Mouse (Mus musculus) lung, embryonic 14.5 days (tissue): ENCODE results near the gene Edaradd. TPM values are rescaled to one million over a fixed set of nuclear protein-coding genes. Genes with fewer than 3 reads are reported as not detected.

Experiments used
- ATAC-seq: fragments of 200-750 bp; cut with Nextera tagmentation; 2 replicates; pipeline ENCODE4 v1.8.0; 2017; ENCODE audit warnings: mild to moderate bottlenecking, moderate TSS enrichment, moderate library complexity; ENCODE audit not compliant: insufficient read depth
- DNase-seq: peaks from one replicate; pipeline ENCODE4 v3.0.0-alpha.2; 2015
- H3K27ac ChIP-seq: fragments of 300-500 bp; sonication (generic); 2 replicates; pipeline ENCODE4 v1.5.1; 2014; ENCODE audit warnings: low read depth, mild to moderate bottlenecking, moderate library complexity
- H3K27me3 ChIP-seq: fragments of 300-500 bp; sonication (generic); 2 replicates; pipeline ENCODE4 v1.6.1; 2014; ENCODE audit warnings: low read length, control low read depth; ENCODE audit not compliant: insufficient read depth
- H3K36me3 ChIP-seq: fragments of 300-500 bp; sonication (generic); 2 replicates; pipeline ENCODE4 v1.6.1; 2014; ENCODE audit warnings: control low read depth; ENCODE audit not compliant: insufficient read depth
- H3K4me1 ChIP-seq: fragments of 300-500 bp; sonication (generic); 2 replicates; pipeline ENCODE4 v1.6.1; 2014; ENCODE audit warnings: antibody characterized with exemption, control low read depth; ENCODE audit not compliant: insufficient read depth
- H3K4me2 ChIP-seq: fragments of 300-500 bp; sonication (generic); 2 replicates; pipeline ENCODE4 v1.6.1; 2014; ENCODE audit warnings: mild to moderate bottlenecking
- H3K4me3 ChIP-seq: fragments of 300-500 bp; sonication (generic); 2 replicates; pipeline ENCODE4 v1.5.1; 2014; ENCODE audit warnings: low read depth, low read length
- H3K9ac ChIP-seq: fragments of 300-500 bp; sonication (generic); 2 replicates; pipeline ENCODE4 v1.6.1; 2014
- H3K9me3 ChIP-seq: fragments of 300-500 bp; sonication (generic); 2 replicates; pipeline ENCODE4 v1.6.1; 2016; ENCODE audit warnings: low read depth, low read length, control low read depth
- CTCF ChIP-seq: IDR thresholded peaks from 2 replicates; pipeline ENCODE4 v1.5.1; 2016; ENCODE audit warnings: antibody characterized with exemption, low read depth
- WGBS: fragments of 180-500 bp; shearing (Covaris S2); extraction: QIAGEN DNeasy Blood & Tissue Kit; methylation state at CpG from one replicate; pipeline ENCODE4 v1.1.7; 2014; 5-methylcytosine and 5-hydroxymethylcytosine counted together
- polyA plus RNA-seq: library from polyadenylated mRNA; unstranded; fragments of >200 nt; fragmentation: Nextera tagmentation; extraction: Ambion mirVana; gene quantifications from 2 replicates; pipeline ENCODE4 v1.2.1, GENCODE M21; 2014

The Edaradd gene
- polyA plus RNA-seq, 1 experiment from 2014 or later: 1.9 TPM

DNA sequence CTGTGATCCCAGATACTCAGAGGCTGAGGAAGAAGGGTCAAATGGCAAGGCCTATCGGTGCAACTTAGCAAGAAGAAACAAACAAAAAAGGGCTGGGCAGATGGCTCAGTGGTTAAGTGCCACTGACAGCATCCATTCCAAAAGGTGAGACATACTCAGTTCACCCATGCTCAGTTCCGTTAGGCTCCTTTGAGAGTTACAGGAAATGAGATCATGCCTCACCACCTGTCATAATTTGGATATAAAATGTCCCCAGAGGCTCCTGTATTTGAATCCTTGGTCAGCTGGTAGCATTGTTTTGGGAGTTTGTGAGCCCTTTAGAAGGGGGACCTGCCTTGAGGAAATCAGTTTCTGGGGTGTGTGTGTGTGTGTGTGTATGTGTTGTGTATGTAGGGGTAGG is 41.5 kb upstream of the Edaradd start:
- WGBS: 50% methylated on average over 2 of the region's 2 CpGs
- ATAC-seq (no peak), DNase-seq (no peak)
- no peak overlapping the region for H3K4me2 ChIP-seq
- H3K9me3 ChIP-seq: no peaks in the 10 kb centered on the region
- no peaks in the 10 kb centered on the region for H3K27me3 ChIP-seq
- H3K27ac ChIP-seq: no peak overlapping the region
- H3K4me3 ChIP-seq: no peak overlapping the region
- TF ChIP-seq CTCF: no peak
- peaks cover 3% of the 10 kb centered on the region; the same call in 1 of the 2 replicates for H3K4me1 ChIP-seq
- H3K36me3 ChIP-seq: no peaks in the 10 kb centered on the region
- no peak overlapping the region for H3K9ac ChIP-seq

GRCm38 (mm10) chr13:12559462-12560120 is 39.4 kb upstream of the Edaradd start:
- WGBS: 47% methylated on average over 6 of the region's 6 CpGs
- ATAC-seq (peak; percentile 61; the same call in 1 of the 2 replicates), DNase-seq (peak; percentile 39)
- no peaks in the 10 kb centered on the region for H3K9me3 ChIP-seq
- H3K27ac ChIP-seq: no peak overlapping the region
- no peak overlapping the region for H3K4me3 ChIP-seq
- no peaks in the 10 kb centered on the region for H3K4me1 ChIP-seq
- H3K27me3 ChIP-seq: no peaks in the 10 kb centered on the region
- no peak for TF ChIP-seq CTCF
- H3K36me3 ChIP-seq: no peaks in the 10 kb centered on the region
- no peak overlapping the region for H3K9ac ChIP-seq
- no peak overlapping the region for H3K4me2 ChIP-seq

DNA sequence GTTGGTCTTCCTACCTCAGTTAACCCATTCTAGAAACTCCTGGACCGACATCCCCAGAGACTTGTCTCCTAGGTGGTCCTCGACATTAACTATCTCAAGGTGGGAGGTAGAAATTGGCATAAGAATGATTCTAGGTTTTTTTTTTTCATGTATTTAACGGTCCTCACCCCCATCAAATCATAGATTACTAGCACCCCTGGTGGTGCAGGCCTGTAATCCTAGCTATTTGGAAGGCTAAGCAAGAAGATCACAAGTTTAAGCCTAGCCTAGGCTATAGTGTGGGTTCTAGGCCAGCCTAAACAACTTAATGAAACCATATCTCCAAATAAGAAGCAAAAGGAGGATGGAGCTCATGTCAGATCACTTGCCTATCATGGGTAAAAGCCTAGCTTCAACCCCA is 38.8 kb upstream of the Edaradd start:
- Histone ChIP-seq H3K27ac (no peak overlapping the region), H3K4me1 (no peaks in the 10 kb centered on the region), H3K4me2 (no peak overlapping the region), H3K27me3 (no peaks in the 10 kb centered on the region), H3K9me3 (no peaks in the 10 kb centered on the region), H3K36me3 (no peaks in the 10 kb centered on the region), H3K9ac (no peak overlapping the region), H3K4me3 (no peak overlapping the region)
- no peak for TF ChIP-seq CTCF
- DNase-seq: no peak
- 52% methylated on average over 3 of the region's 3 CpGs for WGBS
- ATAC-seq: peak; percentile 35; the same call in 1 of the 2 replicates

- Histone ChIP-seq H3K4me2 (no peak overlapping the region), H3K4me3 (no peak overlapping the region), H3K36me3 (no peaks in the 10 kb centered on the region), H3K9ac (no peak overlapping the region), H3K27me3 (no peaks in the 10 kb centered on the region), H3K27ac (no peak overlapping the region), H3K9me3 (no peaks in the 10 kb centered on the region), H3K4me1 (no peaks in the 10 kb centered on the region)
- DNase-seq (no peak), ATAC-seq (no peak)
- TF ChIP-seq CTCF: no peak
- WGBS: 59% methylated on average over 4 of the region's 4 CpGs
These were observed 34.0 kb upstream of the Edaradd start for GRCm38 (mm10) chr13:12554211-12554610.

DNA sequence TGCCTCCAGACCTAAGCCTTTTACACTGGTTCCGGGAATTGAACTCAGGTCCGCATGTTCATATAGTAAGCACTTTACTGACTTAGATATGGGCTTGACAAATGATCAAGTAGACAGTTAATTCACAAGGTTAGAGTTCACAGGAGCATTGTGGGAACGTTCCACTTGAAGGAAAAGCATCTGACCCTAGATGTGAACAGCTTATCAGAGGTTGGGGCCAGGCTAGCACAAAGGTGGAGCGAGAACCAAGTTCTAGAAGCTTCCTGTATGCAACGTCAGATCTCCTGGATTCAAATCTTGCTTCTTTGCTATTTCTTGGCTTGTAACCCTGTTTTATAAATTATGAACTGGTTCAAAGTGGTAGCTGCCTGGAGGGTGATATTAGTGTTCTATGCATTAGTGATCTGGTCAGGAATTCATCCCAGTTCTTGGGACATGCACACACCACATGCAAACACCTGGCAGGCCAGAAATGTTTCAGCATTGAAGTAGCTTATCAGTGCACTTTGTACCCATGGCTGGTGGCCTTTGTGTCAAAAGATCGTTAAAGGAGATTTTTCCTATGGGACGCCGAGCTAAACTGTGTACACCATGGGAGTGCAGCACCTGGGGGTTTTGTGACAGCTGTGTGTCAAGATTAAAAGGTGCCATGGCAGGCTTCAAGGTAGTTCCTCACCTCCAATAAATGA is 23.8 kb upstream of the Edaradd start:
- WGBS: 58% methylated on average over 8 of the region's 8 CpGs
- DNase-seq (no peak), ATAC-seq (no peak)
- no peak overlapping the region for H3K4me3 ChIP-seq
- no peak overlapping the region for H3K9ac ChIP-seq
- H3K27ac ChIP-seq: no peak overlapping the region
- no peaks in the 10 kb centered on the region for H3K36me3 ChIP-seq
- no peaks in the 10 kb centered on the region for H3K9me3 ChIP-seq
- TF ChIP-seq CTCF: no peak
- H3K4me1 ChIP-seq: peaks cover 2% of the 10 kb centered on the region; the same call in 1 of the 2 replicates
- H3K4me2 ChIP-seq: no peak overlapping the region
- no peaks in the 10 kb centered on the region for H3K27me3 ChIP-seq

DNA sequence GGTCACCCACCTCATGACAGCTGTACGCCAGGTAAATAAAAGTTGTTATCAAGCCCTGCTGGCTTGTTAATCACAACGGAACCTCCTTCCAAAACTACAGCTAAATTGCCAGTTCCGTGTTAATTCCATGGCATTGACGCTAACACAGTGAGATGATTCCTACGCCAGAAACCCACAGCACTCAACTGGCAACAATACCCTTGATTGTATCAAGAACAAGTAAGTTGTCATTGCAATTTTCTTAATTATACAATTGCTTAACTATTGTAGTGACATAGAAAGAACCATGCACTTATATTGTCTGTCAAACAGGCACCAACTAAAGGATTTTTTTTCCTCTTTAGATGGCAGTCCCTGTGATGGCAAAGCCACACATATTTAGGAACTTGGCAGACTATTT is 23.0 kb upstream of the Edaradd start:
- 44% methylated on average over 5 of the region's 5 CpGs for WGBS

More for the DNA sequence above, 23.0 kb upstream of the Edaradd start:
- Histone ChIP-seq H3K36me3 (no peaks in the 10 kb centered on the region), H3K27ac (no peak overlapping the region), H3K9ac (no peak overlapping the region), H3K9me3 (no peaks in the 10 kb centered on the region), H3K4me3 (no peak overlapping the region), H3K4me1 (peaks cover 2% of the 10 kb centered on the region; the same call in 1 of the 2 replicates), H3K4me2 (no peak overlapping the region), H3K27me3 (no peaks in the 10 kb centered on the region)
- ATAC-seq (no peak), DNase-seq (no peak)
- TF ChIP-seq CTCF: no peak
